Mouse (Mus musculus) spleen, adult 2 months (tissue): Measurements from ENCODE around the gene Skint1.

Experiments
- CTCF ChIP-seq: fragments of 200-500 bp; IDR thresholded peaks from 2 replicates; pipeline ENCODE4 v1.5.1; 2011; ENCODE audit warnings: mild to moderate bottlenecking, inconsistent platforms; ENCODE audit not compliant: insufficient read depth, insufficient read length, insufficient replicate concordance; ENCODE audit errors: extremely low read depth
- POLR2A ChIP-seq: fragments of 200-500 bp; IDR thresholded peaks from 2 replicates; pipeline ENCODE4 v1.6.1; 2011; ENCODE audit warnings: low read depth, low read length, inconsistent platforms

- TF ChIP-seq CTCF: no peak
- TF ChIP-seq POLR2A: no peak
Measured at GRCm38 (mm10) chr4:111972623-111973022, 33.4 kb upstream of the Skint1 start, which contains the start of gene Skint7.
